Mouse (Mus musculus): Measurements from ENCODE around the gene Bcar1.

DNA sequence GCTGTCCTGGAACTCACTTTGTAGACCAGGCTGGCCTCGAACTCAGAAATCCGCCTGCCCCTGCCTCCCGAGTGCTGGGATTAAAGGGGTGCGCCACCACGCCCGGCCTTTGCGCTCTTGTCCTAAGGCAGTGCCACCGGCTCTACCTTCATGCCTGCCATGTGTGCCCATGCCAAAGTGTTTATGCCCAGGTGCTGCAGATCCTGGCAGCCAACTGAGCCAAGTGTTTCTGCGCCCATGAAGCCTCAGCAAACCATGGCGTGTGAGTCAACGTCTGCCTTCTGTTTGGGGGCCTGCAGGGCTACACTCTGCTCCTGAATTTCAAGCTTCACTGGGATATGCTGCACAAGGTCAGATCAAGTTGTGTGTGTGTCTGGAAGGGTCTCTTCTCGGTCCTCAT lies 39.0 kb downstream of the Bcar1 start:
- no peak for TF ChIP-seq CTCF (IDR thresholded peaks at IDR 0.05)
- TF ChIP-seq POLR2A (IDR thresholded peaks at IDR 0.05; ENCODE audit: insufficient read depth, low read depth, low read length) = no peak
- no peak for TF ChIP-seq EP300 (IDR thresholded peaks at IDR 0.05; ENCODE audit: insufficient read depth, low read depth, low read length)
